Mouse (Mus musculus) hematopoietic stem cell, adult 5-6 weeks (primary cell): ENCODE measurements around the gene Ell2. TPM values are rescaled to one million over a fixed set of nuclear protein-coding genes. Genes with fewer than 3 reads are reported as not detected.

Experiments
- total RNA-seq: library from RNA; stranded (forward); fragments of 172-1452, 232-1000 nt; gene quantifications from 2 replicates; pipeline ENCODE4 v1.2.3, GENCODE M21; 2017

Gene Ell2
- total RNA-seq, 1 experiment from 2014 or later = 30.9 TPM

Other genes starting within 250 kb of the Ell2 start
- gene Glrx, start 133.1 kb downstream of the Ell2 start, total RNA-seq = 64.0 and 76.2 TPM in 2 replicates
- 31.5 and 56.4 TPM in 2 replicates for gene Rhobtb3, start 237.2 kb downstream of the Ell2 start, total RNA-seq